ENCODE assay signal across 16 mouse cellular contexts in the genomic region with DNA sequence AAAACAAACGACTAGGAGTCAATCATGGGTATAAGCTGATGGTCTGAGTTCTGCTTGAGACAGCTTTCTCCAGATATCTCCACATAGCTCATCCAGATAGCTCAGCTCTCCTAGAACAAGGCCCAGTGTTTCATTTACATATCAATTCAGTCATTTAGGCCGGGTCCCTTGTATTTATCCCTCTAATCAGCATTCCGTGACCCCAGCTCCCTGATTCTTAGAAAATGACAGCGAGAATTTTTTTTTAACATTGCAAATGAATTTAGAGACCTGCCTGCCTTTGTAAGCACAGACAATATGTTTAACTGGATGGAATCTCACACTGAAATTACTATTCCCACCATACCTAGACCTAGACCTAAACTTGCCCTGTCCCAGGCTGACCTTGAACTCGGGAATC.
"Had no signal": no experiment of that assay in that cellular context is flagged by ENCODE, and none has a peak within 500 bp of the region (broad histone marks: within the 10 kb centered on the region; RNA-seq: fewer than 3 reads in every experiment).

No protein-coding gene starts in this region.

- H3K27ac ChIP-seq: lung, embryonic 15.5 days; macrophage; midbrain, embryonic 13.5 days; midbrain, embryonic 15.5 days; neural tube, embryonic 12.5 days had no signal

- H3K9me3 ChIP-seq: lung, embryonic 15.5 days; megakaryocyte, embryonic 14.5 days; midbrain, embryonic 13.5 days; midbrain, embryonic 15.5 days; neural tube, embryonic 12.5 days had no signal

- H3K9ac ChIP-seq: liver, postnatal 0 days; lung, embryonic 15.5 days; midbrain, embryonic 13.5 days; midbrain, embryonic 15.5 days; neural tube, embryonic 12.5 days had no signal

- DNase-seq: liver, postnatal 0 days; lung, adult 2 months; lung, postnatal 14 days; lung, postnatal 36 days; right cerebral cortex, postnatal 25 days; right cerebral cortex, postnatal 4 days; spleen, adult 18-20 months; thymus, adult 18-20 months; thymus, postnatal 25 days; thymus, postnatal 4 days had no signal

- H3K4me1 ChIP-seq: lung, embryonic 15.5 days; midbrain, embryonic 13.5 days; midbrain, embryonic 15.5 days; neural tube, embryonic 12.5 days had no signal

- H3K36me3 ChIP-seq: lung, embryonic 15.5 days; midbrain, embryonic 13.5 days; midbrain, embryonic 15.5 days; neural tube, embryonic 12.5 days had no signal

- H3K4me3 ChIP-seq: lung, embryonic 15.5 days; megakaryocyte, embryonic 14.5 days; midbrain, embryonic 13.5 days; midbrain, embryonic 15.5 days; neural tube, embryonic 12.5 days had no signal
